Mouse (Mus musculus) adrenal gland, postnatal 25 days (tissue): ENCODE data around the gene Cpm. TPM values are rescaled to one million over a fixed set of nuclear protein-coding genes. Genes with fewer than 3 reads are reported as not detected.

Experiments used
- DNase-seq: peaks from one replicate; pipeline ENCODE4 v3.0.0; 2021; ENCODE audit warnings: mixed read lengths
- total RNA-seq: library from RNA; stranded (reverse); gene quantifications from 2 replicates; pipeline ENCODE4 v1.2.3, GENCODE M21; 2021

Cpm gene
- total RNA-seq, 1 experiment from 2014 or later, result 27.0 TPM

- no peak for DNase-seq
Observed at GRCm38 (mm10) chr10:117689297-117690100, 60.2 kb downstream of the Cpm start.

GRCm38 (mm10) chr10:117690101-117690352 lies 60.7 kb downstream of the Cpm start:
- DNase-seq, result no peak

GRCm38 (mm10) chr10:117690770-117691296 lies 61.5 kb downstream of the Cpm start:
- no peak for DNase-seq

- no peak for DNase-seq
Observed at GRCm38 (mm10) chr10:117691389-117691968, 62.2 kb downstream of the Cpm start.

GRCm38 (mm10) chr10:117692173-117692572 lies 62.9 kb downstream of the Cpm start:
- DNase-seq, result no peak

GRCm38 (mm10) chr10:117692953-117693352 lies 63.7 kb downstream of the Cpm start:
- no peak for DNase-seq

- no peak for DNase-seq
Observed at GRCm38 (mm10) chr10:117694255-117694953, 65.1 kb downstream of the Cpm start.

GRCm38 (mm10) chr10:117695027-117695426 lies 65.7 kb downstream of the Cpm start:
- DNase-seq, result no peak

- no peak for DNase-seq
Observed at GRCm38 (mm10) chr10:117695605-117696004, 66.3 kb downstream of the Cpm start.

GRCm38 (mm10) chr10:117696021-117696826 lies 66.9 kb downstream of the Cpm start:
- DNase-seq, result no peak

GRCm38 (mm10) chr10:117696827-117697560 lies 67.7 kb downstream of the Cpm start:
- DNase-seq, result no peak

- DNase-seq, result no peak
Observed at GRCm38 (mm10) chr10:117697561-117698115, 68.3 kb downstream of the Cpm start.

GRCm38 (mm10) chr10:117698313-117699138 lies 69.2 kb downstream of the Cpm start:
- DNase-seq, result no peak

- no peak for DNase-seq
Observed at GRCm38 (mm10) chr10:117699914-117700313, 70.6 kb downstream of the Cpm start.

- no peak for DNase-seq
Observed at GRCm38 (mm10) chr10:117700450-117700849, 71.2 kb downstream of the Cpm start.

GRCm38 (mm10) chr10:117701034-117701829 lies 71.9 kb downstream of the Cpm start:
- DNase-seq, result no peak

GRCm38 (mm10) chr10:117702024-117702833 lies 72.9 kb downstream of the Cpm start:
- DNase-seq, result no peak

GRCm38 (mm10) chr10:117703506-117703905 lies 74.2 kb downstream of the Cpm start:
- no peak for DNase-seq
